Mouse (Mus musculus) embryonic facial prominence, embryonic 13.5 days (tissue): ENCODE measurements at regions not wholly inside any gene's neighbourhood (a gene's known extent, or its start where the extent isn't known, plus 50 kb on each side); places are given as distances from the start of the nearest gene placed in this dataset.

Source experiments
- ATAC-seq: fragments of 200-750 bp; cut with Nextera tagmentation; 2 replicates; pipeline ENCODE4 v1.8.0; 2017; ENCODE audit warnings: low read depth; ENCODE audit not compliant: insufficient number of reproducible peaks, insufficient read depth, low FRiP score, low TSS enrichment
- H3K27ac ChIP-seq: fragments of 300-500 bp; sonication (generic); 2 replicates; pipeline ENCODE4 v1.5.1; 2015; ENCODE audit warnings: moderate library complexity, mild to moderate bottlenecking, inconsistent platforms
- H3K27me3 ChIP-seq: fragments of 300-500 bp; sonication (generic); 2 replicates; pipeline ENCODE4 v1.6.1; 2015; ENCODE audit warnings: mild to moderate bottlenecking, inconsistent platforms
- H3K36me3 ChIP-seq: fragments of 300-500 bp; sonication (generic); 2 replicates; pipeline ENCODE4 v1.6.1; 2015; ENCODE audit warnings: mild to moderate bottlenecking, inconsistent platforms
- H3K4me1 ChIP-seq: fragments of 300-500 bp; sonication (generic); 2 replicates; pipeline ENCODE4 v1.6.1; 2015; ENCODE audit warnings: inconsistent platforms
- H3K4me2 ChIP-seq: fragments of 300-500 bp; sonication (generic); 2 replicates; pipeline ENCODE4 v1.6.1; 2015; ENCODE audit warnings: moderate library complexity, mild to moderate bottlenecking, inconsistent platforms
- H3K4me3 ChIP-seq: fragments of 300-500 bp; sonication (generic); 2 replicates; pipeline ENCODE4 v1.5.1; 2015; ENCODE audit warnings: mild to moderate bottlenecking, inconsistent platforms
- H3K9ac ChIP-seq: fragments of 300-500 bp; sonication (generic); 2 replicates; pipeline ENCODE4 v1.6.1; 2015; ENCODE audit warnings: mild to moderate bottlenecking, inconsistent platforms
- H3K9me3 ChIP-seq: fragments of 300-500 bp; sonication (generic); 2 replicates; pipeline ENCODE4 v1.6.1; 2016; ENCODE audit warnings: inconsistent platforms
- WGBS: fragments of 180-500 bp; shearing (Covaris S2); methylation state at CpG from one replicate; pipeline ENCODE4 v1.1.7; 2015; ENCODE audit warnings: mixed read lengths; 5-methylcytosine and 5-hydroxymethylcytosine counted together

DNA sequence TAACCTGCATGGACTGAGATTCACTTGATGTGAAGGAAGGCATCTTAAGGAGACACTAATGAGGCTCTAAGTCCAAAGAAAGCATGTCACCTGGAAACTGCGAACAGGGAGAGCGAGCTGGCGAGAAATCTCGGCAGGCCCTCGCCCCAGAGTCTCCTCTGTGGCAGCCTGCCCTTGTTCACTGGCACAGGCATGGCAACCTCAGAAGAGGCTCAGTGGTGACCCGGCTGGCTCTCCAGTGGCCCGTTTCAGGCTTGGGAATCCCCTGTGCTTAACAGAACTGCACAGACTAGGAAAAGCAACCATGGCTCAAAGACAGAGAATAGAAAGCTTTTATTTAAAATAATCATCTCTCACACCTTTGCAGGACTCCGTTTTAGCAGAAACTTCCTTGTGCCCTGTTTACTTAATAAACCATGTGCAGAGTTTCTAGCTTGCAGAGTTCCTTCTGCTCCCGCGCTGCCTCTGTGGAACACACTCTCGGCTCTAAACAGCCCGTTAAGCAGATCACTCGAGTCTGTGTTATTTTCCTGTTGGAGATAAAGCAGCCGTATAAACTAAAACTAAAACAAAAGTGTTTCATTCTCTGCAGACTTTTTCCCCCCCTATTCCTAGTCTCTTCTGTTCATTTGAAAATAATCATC is 316.2 kb upstream of the Adamts16 start:
- H3K4me3 ChIP-seq = no peak overlapping the region
- no peaks in the 10 kb centered on the region for H3K36me3 ChIP-seq
- 67% methylated on average over 14 of the region's 14 CpGs for WGBS
- no peak for ATAC-seq
- H3K4me1 ChIP-seq = 0 out of 2 replicates have a peak, but pooled peaks cover 4% of the 10 kb centered on the region
- H3K9ac ChIP-seq = no peak overlapping the region
- no peaks in the 10 kb centered on the region for H3K9me3 ChIP-seq
- H3K4me2 ChIP-seq = no peak overlapping the region
- H3K27me3 ChIP-seq = peaks cover 8% of the 10 kb centered on the region
- no peak overlapping the region for H3K27ac ChIP-seq

GRCm38 (mm10) chr13:71150092-71150491 is 308.5 kb upstream of the Adamts16 start:
- no peak overlapping the region for H3K4me2 ChIP-seq
- no peak for ATAC-seq
- H3K36me3 ChIP-seq = no peaks in the 10 kb centered on the region
- H3K4me3 ChIP-seq = no peak overlapping the region
- no peaks in the 10 kb centered on the region for H3K4me1 ChIP-seq
- 47% methylated on average over 1 of the region's 1 CpGs for WGBS
- no peak overlapping the region for H3K9ac ChIP-seq
- no peaks in the 10 kb centered on the region for H3K27me3 ChIP-seq
- no peak overlapping the region for H3K27ac ChIP-seq
- H3K9me3 ChIP-seq = no peaks in the 10 kb centered on the region

DNA sequence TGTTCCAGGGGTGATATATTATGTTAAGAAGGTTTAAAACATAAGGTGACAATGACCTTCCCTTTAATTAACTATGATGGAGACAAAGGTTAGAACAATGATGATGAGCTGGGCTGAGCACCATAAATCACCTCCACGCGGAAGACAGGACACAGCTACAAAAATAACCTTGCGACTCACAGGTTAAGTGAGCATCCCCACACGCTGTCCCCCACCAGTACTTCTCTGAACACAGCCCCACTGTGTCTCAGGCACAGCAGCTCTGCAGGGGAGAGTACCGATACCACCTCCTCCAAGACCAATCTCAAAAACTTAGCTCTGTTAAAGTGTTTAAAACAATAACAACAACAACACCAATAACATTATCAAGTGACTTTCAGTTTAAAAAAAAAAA is 307.7 kb upstream of the Adamts16 start:
- H3K4me2 ChIP-seq = no peak overlapping the region
- H3K4me1 ChIP-seq = no peaks in the 10 kb centered on the region
- H3K27ac ChIP-seq = no peak overlapping the region
- H3K4me3 ChIP-seq = no peak overlapping the region
- ATAC-seq = no peak
- WGBS = 59% methylated on average over 5 of the region's 5 CpGs
- H3K9ac ChIP-seq = no peak overlapping the region
- H3K36me3 ChIP-seq = no peaks in the 10 kb centered on the region
- no peaks in the 10 kb centered on the region for H3K9me3 ChIP-seq
- no peaks in the 10 kb centered on the region for H3K27me3 ChIP-seq

GRCm38 (mm10) chr13:71148491-71149302 is 307.1 kb upstream of the Adamts16 start:
- Histone ChIP-seq H3K27ac (no peak overlapping the region), H3K36me3 (no peaks in the 10 kb centered on the region), H3K4me3 (no peak overlapping the region), H3K27me3 (no peaks in the 10 kb centered on the region), H3K4me1 (no peaks in the 10 kb centered on the region), H3K9ac (no peak overlapping the region), H3K9me3 (no peaks in the 10 kb centered on the region), H3K4me2 (no peak overlapping the region)
- ATAC-seq = no peak
- 29% methylated on average over 8 of the region's 8 CpGs for WGBS

- Histone ChIP-seq H3K9ac (no peak overlapping the region), H3K9me3 (no peaks in the 10 kb centered on the region), H3K4me2 (no peak overlapping the region), H3K36me3 (no peaks in the 10 kb centered on the region), H3K27ac (no peak overlapping the region), H3K4me1 (no peaks in the 10 kb centered on the region), H3K4me3 (no peak overlapping the region), H3K27me3 (no peaks in the 10 kb centered on the region)
- 81% methylated on average over 3 of the region's 3 CpGs for WGBS
- no peak for ATAC-seq
Observed at GRCm38 (mm10) chr13:71146859-71147443, 305.3 kb upstream of the Adamts16 start.

DNA sequence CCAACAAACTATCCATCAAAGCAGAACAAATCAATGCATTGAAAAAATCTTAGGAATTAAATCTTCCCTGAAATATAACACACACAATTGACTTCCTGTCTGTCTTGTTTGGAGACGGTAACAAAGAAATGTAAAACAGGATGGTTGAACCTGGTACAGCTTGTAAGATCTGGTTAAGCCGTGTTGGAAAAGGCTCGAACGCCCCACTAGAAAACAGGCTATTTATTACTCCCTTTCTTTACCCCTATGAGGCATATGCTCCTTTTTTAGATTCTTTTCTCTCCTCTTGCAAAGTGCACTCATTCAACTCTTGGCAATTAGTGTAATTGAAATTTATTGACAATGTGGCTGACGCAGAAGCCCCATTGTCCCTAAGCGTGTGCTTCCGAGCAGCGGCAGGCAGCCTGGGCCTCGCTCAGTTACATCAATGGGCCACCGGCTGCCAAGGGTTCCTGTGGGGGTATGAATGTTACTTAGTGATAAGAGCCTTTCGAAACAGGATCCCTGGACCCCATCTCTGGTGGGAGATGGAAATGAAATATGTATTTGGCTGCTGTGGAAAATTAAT is 297.2 kb upstream of the Adamts16 start:
- no peaks in the 10 kb centered on the region for H3K9me3 ChIP-seq
- H3K4me3 ChIP-seq = no peak overlapping the region
- H3K36me3 ChIP-seq = no peaks in the 10 kb centered on the region
- H3K4me1 ChIP-seq = no peaks in the 10 kb centered on the region
- ATAC-seq = no peak
- WGBS = 71% methylated on average over 11 of the region's 11 CpGs
- H3K4me2 ChIP-seq = no peak overlapping the region
- H3K27ac ChIP-seq = no peak overlapping the region
- H3K27me3 ChIP-seq = no peaks in the 10 kb centered on the region
- H3K9ac ChIP-seq = no peak overlapping the region

GRCm38 (mm10) chr13:71135940-71136632 is 294.5 kb upstream of the Adamts16 start:
- Histone ChIP-seq H3K9me3 (no peaks in the 10 kb centered on the region), H3K27ac (no peak overlapping the region), H3K9ac (no peak overlapping the region), H3K4me1 (no peaks in the 10 kb centered on the region), H3K36me3 (no peaks in the 10 kb centered on the region), H3K4me3 (no peak overlapping the region), H3K27me3 (no peaks in the 10 kb centered on the region), H3K4me2 (no peak overlapping the region)
- 65% methylated on average over 5 of the region's 5 CpGs for WGBS
- no peak for ATAC-seq

- no peak for ATAC-seq
- Histone ChIP-seq H3K27me3 (0 out of 2 replicates have a peak, but pooled peaks cover 4% of the 10 kb centered on the region), H3K9me3 (no peaks in the 10 kb centered on the region)
Observed at GRCm38 (mm10) chr13:71121484-71121883, 279.9 kb upstream of the Adamts16 start.

GRCm38 (mm10) chr13:71108175-71108574 is 266.6 kb upstream of the Adamts16 start:
- 80% methylated on average over 8 of the region's 8 CpGs for WGBS

More at GRCm38 (mm10) chr13:71121484-71121883, 279.9 kb upstream of the Adamts16 start:
- WGBS = 2% methylated on average over 1 of the region's 1 CpGs
- Histone ChIP-seq H3K36me3 (no peaks in the 10 kb centered on the region), H3K4me3 (no peak overlapping the region), H3K4me1 (no peaks in the 10 kb centered on the region), H3K4me2 (no peak overlapping the region), H3K9ac (no peak overlapping the region), H3K27ac (no peak overlapping the region)

GRCm38 (mm10) chr13:71105229-71105838 is 263.7 kb upstream of the Adamts16 start:
- H3K4me2 ChIP-seq = peak overlapping the region; percentile 61
- H3K9me3 ChIP-seq = no peaks in the 10 kb centered on the region
- 6% methylated on average over 18 of the region's 18 CpGs for WGBS
- ATAC-seq = no peak
- peaks cover 63% of the 10 kb centered on the region for H3K27me3 ChIP-seq
- peak overlapping the region; percentile 53 for H3K9ac ChIP-seq
- peaks cover 16% of the 10 kb centered on the region; the same call in 1 of the 2 replicates for H3K4me1 ChIP-seq
- peak overlapping the region; percentile 32 for H3K4me3 ChIP-seq
- no peak overlapping the region for H3K27ac ChIP-seq
- H3K36me3 ChIP-seq = no peaks in the 10 kb centered on the region

More at GRCm38 (mm10) chr13:71108175-71108574, 266.6 kb upstream of the Adamts16 start:
- Histone ChIP-seq H3K9me3 (no peaks in the 10 kb centered on the region), H3K9ac (no peak overlapping the region), H3K4me1 (peaks cover 16% of the 10 kb centered on the region; the same call in 1 of the 2 replicates), H3K27me3 (peaks cover 38% of the 10 kb centered on the region), H3K4me3 (no peak overlapping the region), H3K27ac (no peak overlapping the region), H3K4me2 (no peak overlapping the region), H3K36me3 (no peaks in the 10 kb centered on the region)
- ATAC-seq = no peak
